Mouse (Mus musculus): ENCODE data around the gene R3hdm1.

- no peak for TF ChIP-seq CTCF (IDR thresholded peaks at IDR 0.05; ENCODE audit: insufficient read depth, low read depth, low read length)
- TF ChIP-seq POLR2A (IDR thresholded peaks at IDR 0.05; ENCODE audit: insufficient read depth, low read depth, low read length): no peak
These were observed 67.0 kb downstream of the R3hdm1 start for GRCm38 (mm10) chr1:128170104-128170503.

Measured in olfactory bulb, adult 2 months (tissue).